Mouse (Mus musculus) heart, postnatal 0 days (tissue): ENCODE measurements around the gene Ciz1.

ENCODE experiments used
- CTCF ChIP-seq: IDR thresholded peaks from 2 replicates; pipeline ENCODE4 v1.5.1; 2016; ENCODE audit warnings: antibody characterized with exemption, control low read depth, low read depth
- EP300 ChIP-seq: IDR thresholded peaks from 2 replicates; pipeline ENCODE4 v1.6.1; 2016; ENCODE audit warnings: antibody characterized with exemption, low read depth

- no peak for TF ChIP-seq CTCF
- TF ChIP-seq EP300 = no peak
Observed at GRCm38 (mm10) chr2:32376963-32377362, 24.8 kb downstream of the Ciz1 start.
